Mouse (Mus musculus) MEL (cell line): ENCODE data around the gene Plekhg5. TPM values are rescaled to one million over a fixed set of nuclear protein-coding genes. Genes with fewer than 3 reads are reported as not detected.

Experiments used
- DNase-seq: peaks from one replicate; pipeline ENCODE4 v3.0.0; 2011; ENCODE audit warnings: low read depth, low spot score
- H3K27ac ChIP-seq: 2 replicates; pipeline ENCODE4 v1.5.1; 2012; ENCODE audit warnings: low read depth, mild to moderate bottlenecking, control low read depth, low read length, moderate library complexity; ENCODE audit not compliant: control insufficient read depth
- H3K27me3 ChIP-seq, 2 experiments: fragments of 150-350 bp in 1 of 2; sonication (generic) in 1 of 2; 2 replicates each; pipeline ENCODE4 v1.6.1; 2012; ENCODE audit warnings: low read length in 2 of 2, mild to moderate bottlenecking in 2 of 2, improper control_type of control experiment in 1 of 2, moderate library complexity in 1 of 2; ENCODE audit not compliant: insufficient read depth in 2 of 2, control insufficient read depth in 1 of 2
- H3K36me3 ChIP-seq, 2 experiments: 2 replicates each; pipeline ENCODE4 v1.6.1; 2012 to 2014; ENCODE audit warnings: low read length in 2 of 2, improper control_type of control experiment in 1 of 2, inconsistent platforms in 1 of 2, mild to moderate bottlenecking in 1 of 2; ENCODE audit not compliant: insufficient read depth in 2 of 2, control insufficient read depth in 1 of 2
- H3K4me1 ChIP-seq, 2 experiments: fragments of 150-350 bp in 1 of 2; sonication (generic) in 1 of 2; 2 replicates each; pipeline ENCODE4 v1.6.1; 2012; ENCODE audit warnings: low read length in 2 of 2, improper control_type of control experiment in 1 of 2, mild to moderate bottlenecking in 1 of 2; ENCODE audit not compliant: insufficient read depth in 2 of 2, control insufficient read depth in 1 of 2
- H3K4me3 ChIP-seq, 2 experiments: fragments of 150-350 bp in 1 of 2; sonication (generic) in 1 of 2; 2 replicates each; pipeline ENCODE4 v1.5.1; 2012; ENCODE audit warnings: low read depth in 2 of 2, low read length in 2 of 2, mild to moderate bottlenecking in 2 of 2, moderate library complexity in 2 of 2, control low read depth in 1 of 2, improper control_type of control experiment in 1 of 2; ENCODE audit not compliant: control insufficient read depth in 1 of 2, insufficient read depth in 1 of 2
- H3K79me2 ChIP-seq: 2 replicates; pipeline ENCODE4 v1.6.1; 2012; ENCODE audit warnings: mild to moderate bottlenecking, low read length, moderate library complexity; ENCODE audit not compliant: control insufficient read depth, poor library complexity, insufficient read depth
- H3K9ac ChIP-seq: 2 replicates; pipeline ENCODE4 v1.6.1; 2012; ENCODE audit warnings: low read depth, mild to moderate bottlenecking, control low read depth, low read length, moderate library complexity; ENCODE audit not compliant: control insufficient read depth, poor library complexity, severe bottlenecking
- H3K9me3 ChIP-seq: fragments of 150-350 bp; sonication (generic); replicated peaks from 2 replicates; pipeline ENCODE4 v1.6.1; 2012; ENCODE audit warnings: mild to moderate bottlenecking, low read length, improper control_type of control experiment, moderate library complexity; ENCODE audit not compliant: insufficient read depth
- CHD1 ChIP-seq: IDR thresholded peaks from 2 replicates; pipeline ENCODE4 v1.6.1; 2012; ENCODE audit warnings: low read depth, mild to moderate bottlenecking, inconsistent platforms, low read length, improper control_type of control experiment
- CHD2 ChIP-seq: IDR thresholded peaks from 2 replicates; pipeline ENCODE4 v1.6.1; 2011; ENCODE audit warnings: low read length, improper control_type of control experiment
- E2F4 ChIP-seq: IDR thresholded peaks from 2 replicates; pipeline ENCODE4 v1.6.1; 2011; ENCODE audit warnings: low read depth, low read length, improper control_type of control experiment, borderline replicate concordance
- EP300 ChIP-seq, 2 experiments: IDR thresholded peaks; 2 replicates each; pipeline ENCODE4 v1.6.1; 2011; ENCODE audit warnings: improper control_type of control experiment in 2 of 2, low read length in 2 of 2, low read depth in 1 of 2, mild to moderate bottlenecking in 1 of 2
- GABPA ChIP-seq: IDR thresholded peaks from 2 replicates; pipeline ENCODE4 v1.6.1; 2012; ENCODE audit warnings: low read depth, mild to moderate bottlenecking, inconsistent platforms, low read length, improper control_type of control experiment, moderate library complexity
- GATA1 ChIP-seq: IDR thresholded peaks from 2 replicates; pipeline ENCODE4 v1.6.1; 2011; ENCODE audit warnings: low read depth, low read length, improper control_type of control experiment
- HCFC1 ChIP-seq: IDR thresholded peaks from 2 replicates; pipeline ENCODE4 v1.6.1; 2012; ENCODE audit warnings: low read depth, mild to moderate bottlenecking, inconsistent platforms, low read length, improper control_type of control experiment, moderate library complexity
- JUND ChIP-seq: IDR thresholded peaks from 2 replicates; pipeline ENCODE4 v1.6.1; 2011; ENCODE audit warnings: low read depth, mild to moderate bottlenecking, improper control_type of control experiment, low read length
- MAFK ChIP-seq: IDR thresholded peaks from 2 replicates; pipeline ENCODE4 v1.6.1; 2011; ENCODE audit warnings: low read depth, mild to moderate bottlenecking, low read length, improper control_type of control experiment, borderline replicate concordance
- MAX ChIP-seq: IDR thresholded peaks from 2 replicates; pipeline ENCODE4 v1.6.1; 2011; ENCODE audit warnings: low read length, improper control_type of control experiment
- MYB ChIP-seq: IDR thresholded peaks from 2 replicates; pipeline ENCODE4 v1.6.1; 2011; ENCODE audit warnings: mild to moderate bottlenecking, low read depth, low read length, improper control_type of control experiment
- POLR2AphosphoS2 ChIP-seq: IDR thresholded peaks from 2 replicates; pipeline ENCODE4 v1.6.1; 2011; ENCODE audit warnings: low read length, improper control_type of control experiment
- POLR2AphosphoS5 ChIP-seq: IDR thresholded peaks from 2 replicates; pipeline ENCODE4 v1.6.1; 2012; ENCODE audit warnings: low read depth, borderline replicate concordance, mild to moderate bottlenecking, inconsistent platforms, low read length, moderate library complexity, mixed read lengths
- RAD21 ChIP-seq: IDR thresholded peaks from 2 replicates; pipeline ENCODE4 v1.6.1; 2011; ENCODE audit warnings: mild to moderate bottlenecking, low read depth, low read length, improper control_type of control experiment
- RCOR1 ChIP-seq: IDR thresholded peaks from 2 replicates; pipeline ENCODE4 v1.6.1; 2012; ENCODE audit warnings: low read depth, mild to moderate bottlenecking, inconsistent platforms, low read length, improper control_type of control experiment
- SIN3A ChIP-seq: IDR thresholded peaks from 2 replicates; pipeline ENCODE4 v1.6.1; 2012; ENCODE audit warnings: low read length, improper control_type of control experiment, inconsistent platforms
- TAL1 ChIP-seq: IDR thresholded peaks from 2 replicates; pipeline ENCODE4 v1.6.1; 2012; ENCODE audit warnings: mild to moderate bottlenecking, inconsistent platforms, low read length, moderate library complexity, mixed read lengths
- ZMIZ1 ChIP-seq: IDR thresholded peaks from 2 replicates; pipeline ENCODE4 v1.6.1; 2012; ENCODE audit warnings: low read depth, mild to moderate bottlenecking, inconsistent platforms, low read length, improper control_type of control experiment, moderate library complexity
- ZNF384 ChIP-seq: IDR thresholded peaks from 2 replicates; pipeline ENCODE4 v1.6.1; 2012; ENCODE audit warnings: low read depth, mild to moderate bottlenecking, inconsistent platforms, low read length, improper control_type of control experiment
- polyA plus RNA-seq, 2 experiments: library from polyadenylated mRNA; stranded (reverse) in 1 of 2; unstranded in 1 of 2; fragments of >175 nt in 1 of 2; fragments of >200 nt in 1 of 2; gene quantifications; 2 replicates each; pipeline versions ENCODE4 v1.2.1 to v1.2.4; 2012; ENCODE audit warnings: low replicate concordance in 2 of 2, low read depth in 1 of 2; ENCODE audit not compliant: insufficient read length in 2 of 2, insufficient read depth in 1 of 2, missing spikeins in 1 of 2
- total RNA-seq: library from RNA; depleted of rRNA; stranded (reverse); fragments of 300-350 nt; gene quantifications from 2 replicates; pipeline ENCODE4 v1.2.3, GENCODE M21; 2012

The Plekhg5 gene
- total and polyA plus RNA-seq, 3 experiments: 10.8 to 19.6 TPM; not detected in 1

DNA sequence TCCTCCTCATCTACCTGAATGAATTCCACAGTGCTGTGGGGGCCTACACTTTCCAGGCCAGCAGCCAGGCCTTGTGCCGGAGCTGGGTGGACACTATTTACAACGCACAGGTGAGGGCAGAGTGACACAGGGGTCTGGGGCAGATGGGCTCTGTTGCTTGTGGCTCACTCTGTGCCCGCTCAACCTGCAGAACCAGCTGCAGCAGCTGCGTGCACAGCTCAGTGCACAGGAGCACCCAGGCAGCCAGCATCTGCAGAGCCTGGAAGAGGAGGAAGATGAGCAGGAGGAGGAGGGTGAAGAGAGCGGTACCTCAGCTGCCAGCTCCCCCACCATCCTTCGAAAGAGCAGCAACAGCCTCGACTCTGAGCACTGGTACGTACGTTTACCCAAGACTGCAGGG, 40.0 kb downstream of the Plekhg5 start:
- no peak for DNase-seq
- Histone ChIP-seq H3K4me3 (no peak overlapping the region), H3K36me3 (peaks cover 0 to 10% of the 10 kb centered on the region in 2 experiments; a peak in 3 of 4 replicates), H3K27ac (no peak overlapping the region), H3K79me2 (no peaks in the 10 kb centered on the region), H3K9me3 (no peaks in the 10 kb centered on the region), H3K4me1 (peaks cover 7 to 9% of the 10 kb centered on the region in 2 experiments), H3K27me3 (no peaks in the 10 kb centered on the region), H3K9ac (no peak overlapping the region)
- TF ChIP-seq MAFK: no peak
- no peak for TF ChIP-seq GATA1
- no peak for TF ChIP-seq E2F4
- no peak for TF ChIP-seq HCFC1
- TF ChIP-seq ZMIZ1: no peak
- TF ChIP-seq RCOR1: no peak
- no peak for TF ChIP-seq SIN3A
- TF ChIP-seq MAX: no peak
- no peak for TF ChIP-seq EP300 (IDR thresholded peaks at IDR 0.05; ENCODE audit: low read depth in 1 of 2, low read length in 2 of 2)
- TF ChIP-seq GABPA: no peak

DNA sequence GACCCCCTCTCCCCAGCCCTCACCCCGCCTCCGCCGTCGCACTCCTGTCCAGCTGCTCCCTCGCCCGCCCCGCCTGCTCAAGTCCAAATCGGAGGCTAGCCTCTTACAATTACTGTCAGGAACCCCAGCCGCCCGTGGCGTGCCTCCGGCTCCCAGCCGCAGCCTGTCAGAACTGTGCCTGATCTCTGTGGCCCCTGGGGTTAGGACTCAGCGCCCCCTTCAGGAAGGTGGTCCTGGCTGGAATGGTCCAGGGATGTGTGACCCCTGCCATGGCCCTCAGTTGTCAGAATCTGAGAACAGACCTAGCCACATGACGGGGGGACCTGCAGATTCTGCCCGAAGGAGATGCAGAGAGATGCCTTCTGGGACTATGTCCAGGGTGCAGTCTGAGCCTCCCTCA, 41.8 kb downstream of the Plekhg5 start:
- Histone ChIP-seq H3K27me3 (no peaks in the 10 kb centered on the region), H3K4me3 (no peak overlapping the region), H3K4me1 (peaks cover 7 to 9% of the 10 kb centered on the region in 2 experiments), H3K9ac (no peak overlapping the region), H3K79me2 (no peaks in the 10 kb centered on the region), H3K36me3 (peaks cover 0 to 10% of the 10 kb centered on the region in 2 experiments; a peak in 3 of 4 replicates), H3K27ac (no peak overlapping the region), H3K9me3 (no peaks in the 10 kb centered on the region)
- no peak for DNase-seq
- no peak for TF ChIP-seq CHD1

DNA sequence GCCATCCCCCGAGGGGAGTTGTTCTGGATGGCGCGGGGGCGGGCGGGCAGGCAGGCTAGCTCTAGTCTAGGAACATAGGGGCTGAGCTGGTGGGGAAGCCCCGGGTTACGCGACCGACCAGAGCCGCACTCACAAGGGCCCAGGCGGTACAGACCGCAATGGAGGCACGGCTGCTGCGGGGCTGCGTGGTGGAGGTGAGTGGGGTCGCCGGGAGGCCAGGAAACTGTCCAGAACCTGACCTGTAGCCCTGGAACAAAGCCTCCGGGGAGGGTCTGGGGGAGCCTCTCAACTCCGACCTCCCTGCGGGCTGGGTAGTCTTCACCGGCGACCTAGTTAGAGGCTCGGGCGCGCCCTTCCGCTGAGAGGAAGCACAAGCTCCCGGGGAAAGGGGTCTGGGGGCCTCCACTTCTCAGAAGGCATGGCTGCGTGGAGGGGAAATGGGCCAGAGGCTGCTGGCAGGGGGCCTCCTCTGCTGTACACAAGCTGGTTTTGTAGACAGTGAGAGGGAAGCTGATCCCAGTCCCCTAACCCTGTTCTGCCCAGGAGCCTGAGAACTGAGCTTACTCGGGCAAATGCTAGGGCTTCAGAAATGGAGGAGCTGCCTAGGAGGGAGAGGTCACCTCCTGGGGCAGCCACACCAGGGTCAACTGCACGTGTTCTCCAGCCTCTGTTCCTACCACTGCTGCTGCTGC, 43.8 kb downstream of the Plekhg5 start, which contains the start of gene Tnfrsf25:
TSS of gene Tnfrsf25 (plus strand) at position 14 of the 692 bp plus-strand sequence.
- H3K36me3 ChIP-seq: no peaks in the 10 kb centered on the region
- H3K4me3 ChIP-seq: no peak within 1 kb of the TSS
- no peak within 1 kb of the TSS for H3K27ac ChIP-seq
- no peaks in the 10 kb centered on the region for H3K27me3 ChIP-seq
- no peak for DNase-seq
- TF ChIP-seq ZNF384 (no peak), POLR2AphosphoS5 (no peak), POLR2AphosphoS2 (no peak), CHD2 (no peak), JUND (no peak), MYB (no peak), ZMIZ1 (no peak), RAD21 (no peak), TAL1 (no peak)
- TF ChIP-seq, all 39 proteins: peak for 0
- Histone ChIP-seq H3K79me2 (no peaks in the 10 kb centered on the region), H3K9ac (no peak within 1 kb of the TSS), H3K9me3 (no peaks in the 10 kb centered on the region), H3K4me1 (no peaks in the 10 kb centered on the region)
